Mouse (Mus musculus) right cerebral cortex, postnatal 25 days (tissue): ENCODE data around the gene Tnip1.
A peak's percentile ranks its signal among the peaks of the same experiment; 100 is the strongest.
"Not testable (repeated sequence)": the region's sequence is repeated elsewhere in the genome, so short reads cannot be mapped to it uniquely, and the experiment has no call there.

Source experiments
- DNase-seq: peaks from one replicate; pipeline ENCODE4 v3.0.0; 2022

The Tnip1 gene

GRCm38 (mm10) chr11:54972049-54972723, 9.5 kb upstream of the Tnip1 start:
- DNase-seq = no peak

GRCm38 (mm10) chr11:54971365-54972048, 8.8 kb upstream of the Tnip1 start:
- DNase-seq = no peak

- no peak for DNase-seq
Observed at GRCm38 (mm10) chr11:54965234-54965633, 2.5 kb upstream of the Tnip1 start.

- DNase-seq = no peak
Observed at GRCm38 (mm10) chr11:54961921-54962320, 796 bp downstream of the Tnip1 start.

- DNase-seq = no peak
Observed at GRCm38 (mm10) chr11:54961164-54961850, 1.4 kb downstream of the Tnip1 start.

GRCm38 (mm10) chr11:54960251-54960650, 2.5 kb downstream of the Tnip1 start:
- no peak for DNase-seq

- no peak for DNase-seq
Observed at GRCm38 (mm10) chr11:54958571-54959073, 4.1 kb downstream of the Tnip1 start.

GRCm38 (mm10) chr11:54957708-54958107, 5.0 kb downstream of the Tnip1 start:
- DNase-seq = not testable (repeated sequence)

- no peak for DNase-seq
Observed at GRCm38 (mm10) chr11:54956912-54957311, 5.8 kb downstream of the Tnip1 start.

- DNase-seq = peak; percentile 99
Observed at GRCm38 (mm10) chr11:54955735-54956480, 6.8 kb downstream of the Tnip1 start.

- not testable (repeated sequence) for DNase-seq
Observed at GRCm38 (mm10) chr11:54955400-54955734, 7.3 kb downstream of the Tnip1 start.

- DNase-seq = no peak
Observed at GRCm38 (mm10) chr11:54954716-54955115, 8.0 kb downstream of the Tnip1 start.

GRCm38 (mm10) chr11:54953993-54954446, 8.7 kb downstream of the Tnip1 start:
- DNase-seq = no peak

GRCm38 (mm10) chr11:54952651-54953050, 10.1 kb downstream of the Tnip1 start:
- no peak for DNase-seq

GRCm38 (mm10) chr11:54950684-54951083, 12.0 kb downstream of the Tnip1 start:
- DNase-seq = no peak

- DNase-seq = no peak
Observed at GRCm38 (mm10) chr11:54949717-54950116, 13.0 kb downstream of the Tnip1 start.

GRCm38 (mm10) chr11:54944702-54945101, 18.0 kb downstream of the Tnip1 start:
- no peak for DNase-seq

- DNase-seq = no peak
Observed at GRCm38 (mm10) chr11:54940056-54940455, 22.7 kb downstream of the Tnip1 start.

GRCm38 (mm10) chr11:54939501-54939900, 23.2 kb downstream of the Tnip1 start:
- DNase-seq = no peak

- DNase-seq = no peak
Observed at GRCm38 (mm10) chr11:54936771-54937140, 26.0 kb downstream of the Tnip1 start.

GRCm38 (mm10) chr11:54936035-54936770, 26.5 kb downstream of the Tnip1 start:
- no peak for DNase-seq

- no peak for DNase-seq
Observed at GRCm38 (mm10) chr11:54934198-54934597, 28.5 kb downstream of the Tnip1 start.
